Mouse (Mus musculus): Measurements from ENCODE around the gene Sppl2c. TPM values are rescaled to one million over a fixed set of nuclear protein-coding genes. Genes with fewer than 3 reads are reported as not detected.

The Sppl2c gene
- not detected in 2 replicates for polyA plus RNA-seq (2012; rRNA removed; ENCODE audit: low replicate concordance)

DNA sequence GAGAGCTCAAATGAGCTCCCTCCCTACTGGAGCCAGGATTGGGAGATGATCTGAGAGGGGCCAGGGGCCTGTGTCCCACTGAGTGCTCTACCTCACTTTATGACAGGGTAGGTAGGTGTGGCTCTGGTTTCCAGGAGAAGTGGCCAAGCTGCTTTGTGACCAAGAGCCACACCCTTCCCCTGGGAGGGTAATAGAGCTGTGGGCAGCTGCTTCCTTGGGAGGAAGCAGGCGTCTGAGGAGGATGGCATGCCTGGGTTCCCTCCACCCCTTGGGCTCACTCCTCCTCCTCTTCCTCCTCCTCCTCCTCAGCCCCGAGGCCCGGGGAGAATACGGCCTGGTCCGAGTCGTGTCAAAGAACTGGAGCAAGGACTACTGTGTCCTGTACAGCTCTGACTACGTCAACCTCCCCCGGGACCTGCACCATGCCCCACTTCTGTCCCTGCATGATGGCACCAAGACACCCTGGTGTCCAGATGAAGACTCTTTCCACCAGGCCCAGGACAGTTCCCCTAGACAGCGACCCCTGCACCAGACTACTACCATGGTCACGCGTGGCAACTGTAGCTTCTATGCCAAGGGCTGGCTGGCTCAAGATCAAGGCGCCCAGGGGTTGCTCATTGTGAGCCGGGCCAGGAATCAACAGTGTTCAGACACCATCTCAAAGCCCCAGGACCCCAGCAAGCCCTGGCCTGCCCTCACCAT lies at the start of gene Sppl2c:
Sppl2c (plus strand) TSS at position 193 of the 702 bp plus-strand sequence.

DNA sequence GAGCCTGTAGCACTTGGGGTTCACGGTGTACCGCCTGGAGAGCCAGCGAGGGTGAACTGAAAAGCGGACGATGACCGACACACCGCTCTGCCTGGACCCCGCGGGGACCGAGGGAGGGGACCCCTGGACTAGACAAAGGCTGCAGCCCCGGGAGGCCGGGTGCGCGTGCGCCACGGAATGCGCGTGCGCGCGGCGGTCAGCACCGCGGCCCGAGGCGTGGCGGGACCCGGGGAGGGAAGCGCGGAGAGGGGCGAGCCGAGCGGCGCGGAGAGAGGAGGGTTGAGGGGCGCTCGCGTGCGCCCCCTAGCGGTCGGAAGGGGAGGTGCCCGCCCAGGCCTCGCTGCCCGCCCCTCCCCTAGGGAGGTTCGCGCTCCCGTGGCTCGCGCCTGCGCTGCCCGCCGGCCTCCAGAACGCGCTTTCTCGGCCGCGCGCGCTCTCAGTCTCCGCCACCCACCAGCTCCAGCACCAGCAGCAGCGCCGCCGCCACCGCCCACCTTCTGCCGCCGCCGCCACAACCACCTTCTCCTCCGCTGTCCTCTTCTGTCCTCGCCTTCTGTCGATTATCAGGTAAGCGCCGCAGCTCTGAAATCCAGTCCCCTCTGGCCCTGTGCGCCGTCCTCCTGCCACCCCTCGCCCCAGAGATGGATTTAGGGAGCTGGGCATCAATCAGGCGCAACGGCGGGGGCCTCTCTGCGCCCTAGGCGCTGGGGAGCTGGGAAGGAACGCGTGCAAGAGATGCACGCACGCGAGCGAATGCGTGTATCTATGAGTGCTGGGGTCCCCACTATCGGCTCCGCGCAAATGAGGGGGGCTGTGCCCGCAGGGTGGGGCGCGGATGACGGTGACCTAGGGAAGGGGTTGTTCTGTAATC lies 45.1 kb downstream of the Sppl2c start, which contains the start of gene Mapt:
Mapt (plus strand) TSS at position 350 of the 871 bp plus-strand sequence.

Other genes with a start within 250 kb of the Sppl2c start
- 32.2 and 34.4 TPM in 2 replicates for gene Nsf, start 232.3 kb upstream of the Sppl2c start, polyA plus RNA-seq (2012; rRNA removed; ENCODE audit: low replicate concordance)
- 21.2 and 25.4 TPM in 2 replicates for gene Arf2, start 219.6 kb upstream of the Sppl2c start, polyA plus RNA-seq (2012; rRNA removed; ENCODE audit: low replicate concordance)
- gene Crhr1, start 53.5 kb upstream of the Sppl2c start, polyA plus RNA-seq (2012; rRNA removed; ENCODE audit: low replicate concordance), result not detected in 2 replicates
- 1.8 and 3.0 TPM in 2 replicates for gene Mapt, start 45.1 kb downstream of the Sppl2c start, polyA plus RNA-seq (2012; rRNA removed; ENCODE audit: low replicate concordance)

Data from subcutaneous adipose tissue, adult 2 months (tissue).